Mouse (Mus musculus): ENCODE measurements around the gene Ccr10. TPM values are rescaled to one million over a fixed set of nuclear protein-coding genes. Genes with fewer than 3 reads are reported as not detected.

Gene Ccr10
- polyA plus RNA-seq, 1 experiment: not detected

- peaks cover 27% of the 10 kb centered on the region for H3K27me3 ChIP-seq (ENCODE audit: control insufficient read depth, insufficient read depth, low read length, poor library complexity, severe bottlenecking)
- H3K4me1 ChIP-seq (ENCODE audit: control insufficient read depth, insufficient read depth, low read length): no peaks in the 10 kb centered on the region
- no peaks in the 10 kb centered on the region for H3K9me3 ChIP-seq (replicated peaks; ENCODE audit: control insufficient read depth, insufficient read depth, low read length, poor library complexity, severe bottlenecking)
- no peak overlapping the region for H3K27ac ChIP-seq (ENCODE audit: insufficient read depth, low read length)
- TF ChIP-seq POLR2A (IDR thresholded peaks at IDR 0.05; ENCODE audit: insufficient read depth, low read length): no peak
- no peak for TF ChIP-seq CTCF (IDR thresholded peaks at IDR 0.05; ENCODE audit: low read depth, low read length)
- no peak for TF ChIP-seq EP300 (IDR thresholded peaks at IDR 0.05; ENCODE audit: insufficient read depth, low read depth, low read length)
- H3K4me3 ChIP-seq (ENCODE audit: low read depth, low read length): no peak overlapping the region
- H3K36me3 ChIP-seq (ENCODE audit: control insufficient read depth, insufficient read depth, low read length, poor library complexity, severe bottlenecking): no peaks in the 10 kb centered on the region
- H3K9ac ChIP-seq (ENCODE audit: low read depth, poor library complexity, severe bottlenecking): no peak overlapping the region
These were observed 7.3 kb downstream of the Ccr10 start for GRCm38 (mm10) chr11:101167963-101168300.

GRCm38 (mm10) chr11:101167211-101167962 lies 7.9 kb downstream of the Ccr10 start:
- no peak overlapping the region for H3K9ac ChIP-seq (ENCODE audit: low read depth, poor library complexity, severe bottlenecking)
- TF ChIP-seq CTCF (IDR thresholded peaks at IDR 0.05; ENCODE audit: low read depth, low read length) (no peak), EP300 (IDR thresholded peaks at IDR 0.05; ENCODE audit: insufficient read depth, low read depth, low read length) (no peak), POLR2A (IDR thresholded peaks at IDR 0.05; ENCODE audit: insufficient read depth, low read length) (no peak)
- H3K4me3 ChIP-seq (ENCODE audit: low read depth, low read length): no peak overlapping the region
- no peaks in the 10 kb centered on the region for H3K36me3 ChIP-seq (ENCODE audit: control insufficient read depth, insufficient read depth, low read length, poor library complexity, severe bottlenecking)
- no peaks in the 10 kb centered on the region for H3K4me1 ChIP-seq (ENCODE audit: control insufficient read depth, insufficient read depth, low read length)
- H3K9me3 ChIP-seq (replicated peaks; ENCODE audit: control insufficient read depth, insufficient read depth, low read length, poor library complexity, severe bottlenecking): no peaks in the 10 kb centered on the region
- no peak overlapping the region for H3K27ac ChIP-seq (ENCODE audit: insufficient read depth, low read length)
- peaks cover 27% of the 10 kb centered on the region for H3K27me3 ChIP-seq (ENCODE audit: control insufficient read depth, insufficient read depth, low read length, poor library complexity, severe bottlenecking)

- Histone ChIP-seq H3K27ac (ENCODE audit: insufficient read depth, low read length) (no peak overlapping the region), H3K36me3 (ENCODE audit: control insufficient read depth, insufficient read depth, low read length, poor library complexity, severe bottlenecking) (no peaks in the 10 kb centered on the region), H3K9me3 (replicated peaks; ENCODE audit: control insufficient read depth, insufficient read depth, low read length, poor library complexity, severe bottlenecking) (no peaks in the 10 kb centered on the region), H3K9ac (ENCODE audit: low read depth, poor library complexity, severe bottlenecking) (no peak overlapping the region), H3K4me1 (ENCODE audit: control insufficient read depth, insufficient read depth, low read length) (no peaks in the 10 kb centered on the region), H3K27me3 (ENCODE audit: control insufficient read depth, insufficient read depth, low read length, poor library complexity, severe bottlenecking) (peaks cover 27% of the 10 kb centered on the region), H3K4me3 (ENCODE audit: low read depth, low read length) (no peak overlapping the region)
- TF ChIP-seq POLR2A (IDR thresholded peaks at IDR 0.05; ENCODE audit: insufficient read depth, low read length): no peak
- TF ChIP-seq CTCF (IDR thresholded peaks at IDR 0.05; ENCODE audit: low read depth, low read length): no peak
- no peak for TF ChIP-seq EP300 (IDR thresholded peaks at IDR 0.05; ENCODE audit: insufficient read depth, low read depth, low read length)
These were observed 8.9 kb downstream of the Ccr10 start for GRCm38 (mm10) chr11:101166357-101166756.

- no peaks in the 10 kb centered on the region for H3K9me3 ChIP-seq (replicated peaks; ENCODE audit: control insufficient read depth, insufficient read depth, low read length, poor library complexity, severe bottlenecking)
- H3K27ac ChIP-seq (ENCODE audit: insufficient read depth, low read length): no peak overlapping the region
- H3K9ac ChIP-seq (ENCODE audit: low read depth, poor library complexity, severe bottlenecking): peak overlapping the region; percentile 56
- H3K4me3 ChIP-seq (ENCODE audit: low read depth, low read length): peak overlapping the region; percentile 45
- peaks cover 21% of the 10 kb centered on the region for H3K27me3 ChIP-seq (ENCODE audit: control insufficient read depth, insufficient read depth, low read length, poor library complexity, severe bottlenecking)
- H3K4me1 ChIP-seq (ENCODE audit: control insufficient read depth, insufficient read depth, low read length): no peaks in the 10 kb centered on the region
- TF ChIP-seq EP300 (IDR thresholded peaks at IDR 0.05; ENCODE audit: insufficient read depth, low read depth, low read length) (no peak), CTCF (IDR thresholded peaks at IDR 0.05; ENCODE audit: low read depth, low read length) (no peak), POLR2A (IDR thresholded peaks at IDR 0.05; ENCODE audit: insufficient read depth, low read length) (no peak)
- no peaks in the 10 kb centered on the region for H3K36me3 ChIP-seq (ENCODE audit: control insufficient read depth, insufficient read depth, low read length, poor library complexity, severe bottlenecking)
These were observed 10.3 kb downstream of the Ccr10 start for GRCm38 (mm10) chr11:101164677-101165580.

- peak overlapping the region; percentile 45 for H3K4me3 ChIP-seq (ENCODE audit: low read depth, low read length)
- no peak for TF ChIP-seq CTCF (IDR thresholded peaks at IDR 0.05; ENCODE audit: low read depth, low read length)
- no peak for TF ChIP-seq EP300 (IDR thresholded peaks at IDR 0.05; ENCODE audit: insufficient read depth, low read depth, low read length)
- no peak for TF ChIP-seq POLR2A (IDR thresholded peaks at IDR 0.05; ENCODE audit: insufficient read depth, low read length)
- no peak overlapping the region for H3K27ac ChIP-seq (ENCODE audit: insufficient read depth, low read length)
- peaks cover 19% of the 10 kb centered on the region for H3K27me3 ChIP-seq (ENCODE audit: control insufficient read depth, insufficient read depth, low read length, poor library complexity, severe bottlenecking)
- no peaks in the 10 kb centered on the region for H3K36me3 ChIP-seq (ENCODE audit: control insufficient read depth, insufficient read depth, low read length, poor library complexity, severe bottlenecking)
- H3K9ac ChIP-seq (ENCODE audit: low read depth, poor library complexity, severe bottlenecking): peak overlapping the region; percentile 56
- no peaks in the 10 kb centered on the region for H3K9me3 ChIP-seq (replicated peaks; ENCODE audit: control insufficient read depth, insufficient read depth, low read length, poor library complexity, severe bottlenecking)
- no peaks in the 10 kb centered on the region for H3K4me1 ChIP-seq (ENCODE audit: control insufficient read depth, insufficient read depth, low read length)
These were observed 10.9 kb downstream of the Ccr10 start for GRCm38 (mm10) chr11:101164351-101164665.

Data from ES-Bruce4 (cell line).